Mouse (Mus musculus): ENCODE results near the gene Tpm3.

The Tpm3 gene

GRCm38 (mm10) chr3:90136660-90137059, 64.2 kb downstream of the Tpm3 start:
- no peak for DNase-seq (ENCODE audit: low read depth, low spot score)

GRCm38 (mm10) chr3:90137606-90138005, 65.2 kb downstream of the Tpm3 start:
- no peak for DNase-seq (ENCODE audit: low read depth, low spot score)

DNA sequence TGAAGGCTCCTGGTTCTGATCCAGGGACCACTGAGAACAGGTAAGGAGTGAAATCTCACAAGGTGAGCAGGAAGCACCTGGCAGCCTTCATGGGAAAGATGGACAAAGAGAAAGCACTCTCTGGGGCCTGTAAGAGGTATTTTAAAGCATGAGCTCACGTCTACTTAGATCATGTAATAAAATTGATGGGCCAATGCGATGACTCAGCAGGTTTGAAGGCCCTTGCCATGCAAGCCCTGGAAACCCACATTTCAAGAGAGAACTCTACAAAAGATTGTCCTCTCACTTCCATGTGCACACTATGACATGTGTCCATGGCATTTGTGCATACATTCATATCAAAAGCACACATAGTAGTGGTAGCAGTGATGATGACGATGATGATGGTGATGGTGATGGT, 67.5 kb downstream of the Tpm3 start:
- no peak for DNase-seq (ENCODE audit: low read depth, low spot score)

DNA sequence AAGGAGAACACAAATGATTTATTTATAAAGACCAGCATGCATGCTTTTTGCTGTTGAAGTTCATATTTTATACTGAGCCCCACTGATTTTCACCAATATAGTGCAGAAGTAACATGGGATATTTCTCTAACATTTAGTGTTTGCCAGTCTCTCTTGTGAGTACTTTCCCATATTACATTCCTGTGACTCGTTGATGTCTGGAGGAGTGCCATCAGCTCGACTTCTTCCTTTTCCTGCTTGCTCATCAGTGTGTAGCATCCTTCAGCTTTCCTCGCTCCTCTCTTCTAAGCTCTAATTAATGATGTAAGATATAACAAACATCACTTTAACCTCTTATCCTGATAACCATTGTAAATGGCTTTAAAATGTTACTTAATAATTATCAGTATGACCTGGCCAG, 73.0 kb downstream of the Tpm3 start:
- DNase-seq (ENCODE audit: low read depth, low spot score): no peak

- DNase-seq (ENCODE audit: low read depth, low spot score): no peak
These were observed 74.2 kb downstream of the Tpm3 start for GRCm38 (mm10) chr3:90146651-90147050.
